Mouse (Mus musculus) ES-E14 (cell line): ENCODE measurements at regions not wholly inside any gene's neighbourhood (a gene's known extent, or its start where the extent isn't known, plus 50 kb on each side); places are given as distances from the start of the nearest gene placed in this dataset.

Experiments used
- CHD2 ChIP-seq: IDR thresholded peaks from 2 replicates; pipeline ENCODE4 v1.6.1; 2014; ENCODE audit warnings: mild to moderate bottlenecking, low read depth, low read length, inconsistent platforms
- HCFC1 ChIP-seq: IDR thresholded peaks from 2 replicates; pipeline ENCODE4 v1.6.1; 2012; ENCODE audit warnings: low read length, inconsistent platforms, borderline replicate concordance; ENCODE audit not compliant: insufficient read depth
- MAFK ChIP-seq: IDR thresholded peaks from 2 replicates; pipeline ENCODE4 v1.6.1; 2014; ENCODE audit warnings: mild to moderate bottlenecking, low read depth, low read length, inconsistent platforms; ENCODE audit not compliant: insufficient read depth
- ZNF384 ChIP-seq: IDR thresholded peaks from 2 replicates; pipeline ENCODE4 v1.6.1; 2012; ENCODE audit warnings: low read depth, low read length, inconsistent platforms

DNA sequence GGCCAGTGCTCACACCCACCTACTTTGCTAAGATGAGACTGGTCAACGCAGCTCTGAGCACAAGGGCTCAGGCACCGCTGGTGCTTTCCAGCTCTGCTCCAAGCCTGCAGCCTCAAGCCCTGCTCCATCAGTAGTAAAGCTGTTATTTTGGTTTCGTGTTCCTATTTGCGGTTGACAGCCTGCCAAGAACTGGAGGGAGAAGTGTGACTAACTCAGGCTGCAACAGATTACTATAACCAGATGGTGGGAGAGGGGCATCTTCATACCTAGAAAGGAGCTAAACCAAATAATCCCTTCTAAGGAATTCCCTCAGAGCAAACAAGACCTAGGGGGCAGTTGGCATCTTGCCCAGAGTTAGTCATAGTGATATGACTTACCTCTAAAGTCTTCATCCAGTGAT lies 82.1 kb upstream of the Daam1 start:
- TF ChIP-seq MAFK (no peak), ZNF384 (no peak), CHD2 (no peak), HCFC1 (no peak)
